Mouse (Mus musculus) small intestine, adult 10 weeks (tissue): ENCODE measurements around the gene Bax. TPM values are rescaled to one million over a fixed set of nuclear protein-coding genes. Genes with fewer than 3 reads are reported as not detected.

Experiments used
- polyA plus RNA-seq: library from polyadenylated mRNA; stranded (reverse); fragments of 350-450 nt; fragmentation: Illumina TruSeq; extraction: RNeasy Lipid Tissue Mini Kit (QIAGEN cat#74804); gene quantifications from one replicate; pipeline ENCODE4 v1.2.3, GENCODE M21; 2014; ENCODE audit warnings: low replicate concordance

Gene Bax
- polyA plus RNA-seq = 1.2 TPM

GRCm38 (mm10) chr7:45466283-45467089 lies at the start of gene Bax:
Bax (minus strand) TSS chr7:45466898.

GRCm38 (mm10) chr7:45509912-45510787 lies 43.5 kb upstream of the Bax start, which contains the start of gene Nucb1:
Nucb1 (minus strand) TSS chr7:45510406.

GRCm38 (mm10) chr7:45488293-45489204 lies 21.9 kb upstream of the Bax start, which contains the start of gene Dhdh:
Dhdh (minus strand) TSS chr7:45488805.

GRCm38 (mm10) chr7:45486761-45487415 lies 20.2 kb upstream of the Bax start, which contains the start of gene Gm45808:
Gm45808 (minus strand) TSS chr7:45486811.

GRCm38 (mm10) chr7:45481374-45481927 lies 14.8 kb upstream of the Bax start, which contains the start of gene Tulp2:
Tulp2 (plus strand) TSS chr7:45481877.

GRCm38 (mm10) chr7:45459564-45460140 lies 7.0 kb downstream of the Bax start, which contains the start of gene Ftl1:
Ftl1 (minus strand) TSS chr7:45459884.

GRCm38 (mm10) chr7:45437521-45438276 lies 29.0 kb downstream of the Bax start, which contains the start of gene Ruvbl2:
Ruvbl2 (minus strand) TSS chr7:45438096.

GRCm38 (mm10) chr7:45434203-45435015 lies 32.3 kb downstream of the Bax start, which contains the start of gene Gys1:
Gys1 (plus strand) TSS chr7:45434844.

GRCm38 (mm10) chr7:45420615-45420919 lies 46.1 kb downstream of the Bax start, which contains the start of gene Lhb:
Lhb (plus strand) TSS chr7:45420820.

GRCm38 (mm10) chr7:45413113-45413863 lies 53.4 kb downstream of the Bax start, which contains the start of gene Ntf5:
Ntf5 (plus strand) TSS chr7:45413695.

Other genes with a start within 250 kb of the Bax start
- gene Cd37, start 227.8 kb downstream of the Bax start, polyA plus RNA-seq = 2.0 TPM
- gene Slc6a16, start 225.8 kb downstream of the Bax start, polyA plus RNA-seq = not detected
- gene Slc6a21, start 189.4 kb downstream of the Bax start, polyA plus RNA-seq = not detected
- gene Trpm4, start 133.1 kb downstream of the Bax start, polyA plus RNA-seq = 3.0 TPM
- gene Hrc, start 131.6 kb downstream of the Bax start, polyA plus RNA-seq = not detected
- not detected for gene Ppfia3, start 99.9 kb downstream of the Bax start, polyA plus RNA-seq
- not detected for gene Lin7b, start 96.3 kb downstream of the Bax start, polyA plus RNA-seq
- 55.6 TPM for gene Snrnp70, start 71.2 kb downstream of the Bax start, polyA plus RNA-seq
- gene Kcna7, start 61.2 kb downstream of the Bax start, polyA plus RNA-seq = not detected
- gene Ntf5, start 53.2 kb downstream of the Bax start, polyA plus RNA-seq = not detected
- gene Lhb, start 46.1 kb downstream of the Bax start, polyA plus RNA-seq = not detected
- 1.0 TPM for gene Gys1, start 32.1 kb downstream of the Bax start, polyA plus RNA-seq
- not detected for gene Ruvbl2, start 28.8 kb downstream of the Bax start, polyA plus RNA-seq
- gene Ftl1, start 7.0 kb downstream of the Bax start, polyA plus RNA-seq = 6.2 TPM
- gene Tulp2, start 15.0 kb upstream of the Bax start, polyA plus RNA-seq = not detected
- not detected for gene Gm45808, start 19.9 kb upstream of the Bax start, polyA plus RNA-seq
- gene Dhdh, start 21.9 kb upstream of the Bax start, polyA plus RNA-seq = 1.6 TPM
- 48.1 TPM for gene Nucb1, start 43.5 kb upstream of the Bax start, polyA plus RNA-seq
- gene Ppp1r15a, start 59.4 kb upstream of the Bax start, polyA plus RNA-seq = 0.59 TPM
- not detected for gene Plekha4, start 59.4 kb upstream of the Bax start, polyA plus RNA-seq
- not detected for gene Hsd17b14, start 88.0 kb upstream of the Bax start, polyA plus RNA-seq
- gene Bcat2, start 103.3 kb upstream of the Bax start, polyA plus RNA-seq = 0.93 TPM
- gene Fgf21, start 148.6 kb upstream of the Bax start, polyA plus RNA-seq = not detected
- gene Fut1, start 150.4 kb upstream of the Bax start, polyA plus RNA-seq = not detected
- not detected for gene Izumo1, start 154.9 kb upstream of the Bax start, polyA plus RNA-seq
- gene Rasip1, start 160.6 kb upstream of the Bax start, polyA plus RNA-seq = not detected
- gene Mamstr, start 173.1 kb upstream of the Bax start, polyA plus RNA-seq = not detected
- gene Fut2, start 199.5 kb upstream of the Bax start, polyA plus RNA-seq = 0.22 TPM
- not detected for gene Ntn5, start 217.1 kb upstream of the Bax start, polyA plus RNA-seq
- gene Sec1, start 227.5 kb upstream of the Bax start, polyA plus RNA-seq = not detected
- not detected for gene Car11, start 232.9 kb upstream of the Bax start, polyA plus RNA-seq
- gene Dbp, start 238.2 kb upstream of the Bax start, polyA plus RNA-seq = 3.8 TPM
- 1.6 TPM for gene Rpl18, start 248.6 kb upstream of the Bax start, polyA plus RNA-seq